Mouse (Mus musculus) erythroid progenitor cell, adult 5-6 weeks (primary cell): ENCODE data around the gene Fam219b. TPM values are rescaled to one million over a fixed set of nuclear protein-coding genes. Genes with fewer than 3 reads are reported as not detected.

ENCODE experiments used
- ATAC-seq: replicated peaks from 2 replicates; pipeline ENCODE4 v1.8.0; 2016; ENCODE audit warnings: moderate number of reproducible peaks, mild to moderate bottlenecking, moderate TSS enrichment, inconsistent platforms; ENCODE audit not compliant: poor library complexity, low FRiP score, severe bottlenecking
- total RNA-seq, 2 experiments: library from RNA; stranded (forward) in 1 of 2; stranded (reverse) in 1 of 2; fragments of 150-400 nt in 1 of 2; fragments of 186-747, 209-891 nt in 1 of 2; gene quantifications; 2 replicates each; pipeline versions ENCODE4 v1.2.3 to v1.2.4; 2015 to 2017; ENCODE audit warnings: low replicate concordance in 2 of 2

The Fam219b gene
- 2.9 and 5.0 TPM in 2 replicates for total RNA-seq (2015; ENCODE audit: low replicate concordance)
- 3.5 and 5.9 TPM in 2 replicates for total RNA-seq (2017; ENCODE audit: low replicate concordance)

- peak; percentile 98 for ATAC-seq
Observed at GRCm38 (mm10) chr9:57537044-57537727, at the start of gene Fam219b. TSS of gene Fam219b (plus strand) at chr9:57537528.

- ATAC-seq = no peak
Observed at GRCm38 (mm10) chr9:57487807-57488206, 49.5 kb upstream of the Fam219b start.

- ATAC-seq = no peak
Observed at GRCm38 (mm10) chr9:57493532-57493931, 43.8 kb upstream of the Fam219b start.

GRCm38 (mm10) chr9:57494970-57495369, 42.4 kb upstream of the Fam219b start:
- ATAC-seq = no peak

GRCm38 (mm10) chr9:57497236-57497635, 40.1 kb upstream of the Fam219b start:
- ATAC-seq = no peak

- ATAC-seq = no peak
Observed at GRCm38 (mm10) chr9:57498536-57498935, 38.8 kb upstream of the Fam219b start.

GRCm38 (mm10) chr9:57501452-57501851, 35.9 kb upstream of the Fam219b start:
- ATAC-seq = no peak

- ATAC-seq = no peak
Observed at GRCm38 (mm10) chr9:57501861-57502260, 35.5 kb upstream of the Fam219b start.

GRCm38 (mm10) chr9:57502911-57503621, 34.3 kb upstream of the Fam219b start:
- ATAC-seq = no peak

- 0 out of 2 replicates have a peak, but pooled peaks have one; percentile 31 for ATAC-seq
Observed at GRCm38 (mm10) chr9:57503622-57504380, 33.5 kb upstream of the Fam219b start, which contains the start of gene Rpp25. TSS of gene Rpp25 (plus strand) at chr9:57504026.

- ATAC-seq = 0 out of 2 replicates have a peak, but pooled peaks have one; percentile 40
Observed at GRCm38 (mm10) chr9:57504381-57504700, 33.0 kb upstream of the Fam219b start.

GRCm38 (mm10) chr9:57504891-57505290, 32.4 kb upstream of the Fam219b start:
- ATAC-seq = no peak

GRCm38 (mm10) chr9:57505700-57506099, 31.6 kb upstream of the Fam219b start:
- ATAC-seq = peak; percentile 95

- no peak for ATAC-seq
Observed at GRCm38 (mm10) chr9:57510577-57510976, 26.8 kb upstream of the Fam219b start.

GRCm38 (mm10) chr9:57517113-57517512, 20.2 kb upstream of the Fam219b start:
- 0 out of 2 replicates have a peak, but pooled peaks have one; percentile 37 for ATAC-seq

GRCm38 (mm10) chr9:57520375-57521055, 16.8 kb upstream of the Fam219b start:
- 0 out of 2 replicates have a peak, but pooled peaks have one; percentile 4 for ATAC-seq

- ATAC-seq = peak; percentile 93
Observed at GRCm38 (mm10) chr9:57521056-57521911, 16.0 kb upstream of the Fam219b start, which contains the start of gene Cox5a. TSS of gene Cox5a (plus strand) at chr9:57521274.

- ATAC-seq = no peak
Observed at GRCm38 (mm10) chr9:57522114-57522860, 15.0 kb upstream of the Fam219b start.
